Mouse (Mus musculus): ENCODE measurements around the gene Ltb.

- TF ChIP-seq POLR2A (IDR thresholded peaks at IDR 0.05; ENCODE audit: extremely low read depth, insufficient read depth, low read length) (no peak), CTCF (IDR thresholded peaks at IDR 0.05; ENCODE audit: extremely low read depth, insufficient read depth, low read length) (no peak)
Observed at GRCm38 (mm10) chr17:35198029-35198428, 3.8 kb downstream of the Ltb start.
